Mouse (Mus musculus): ENCODE results near the gene Cux2.

GRCm38 (mm10) chr5:121943472-121943871 lies 106.4 kb downstream of the Cux2 start:
- TF ChIP-seq CTCF (IDR thresholded peaks at IDR 0.05; ENCODE audit: low read depth, low read length) (peak; percentile 77), TAL1 (conservative IDR thresholded peaks at IDR 0.05; ENCODE audit: low read depth, low read length) (no peak)

Measured in G1E (cell line).